Mouse (Mus musculus) testis, adult 2 months (tissue): ENCODE measurements at regions not wholly inside any gene's neighbourhood (a gene's known extent, or its start where the extent isn't known, plus 50 kb on each side); places are given as distances from the start of the nearest gene placed in this dataset.

Source experiments
- H3K27ac ChIP-seq: fragments of 200-500 bp; 2 replicates; pipeline ENCODE4 v1.5.1; 2012; ENCODE audit warnings: low read depth, low read length; ENCODE audit not compliant: control insufficient read depth, insufficient read depth
- H3K27me3 ChIP-seq: fragments of 200-500 bp; 2 replicates; pipeline ENCODE4 v1.6.1; 2012; ENCODE audit warnings: mild to moderate bottlenecking, low read length, moderate library complexity; ENCODE audit not compliant: control insufficient read depth, insufficient read depth
- H3K36me3 ChIP-seq: fragments of 200-500 bp; 2 replicates; pipeline ENCODE4 v1.6.1; 2012; ENCODE audit warnings: mild to moderate bottlenecking, low read length; ENCODE audit not compliant: control insufficient read depth, insufficient read depth
- H3K4me1 ChIP-seq: fragments of 200-500 bp; 2 replicates; pipeline ENCODE4 v1.6.1; 2012; ENCODE audit warnings: low read length; ENCODE audit not compliant: control insufficient read depth, insufficient read depth
- H3K4me3 ChIP-seq: fragments of 200-500 bp; 2 replicates; pipeline ENCODE4 v1.5.1; 2012; ENCODE audit warnings: low read depth, mild to moderate bottlenecking, low read length, moderate library complexity, mixed read lengths; ENCODE audit not compliant: control insufficient read depth
- CTCF ChIP-seq: fragments of 200-500 bp; IDR thresholded peaks from 2 replicates; pipeline ENCODE4 v1.5.1; 2012; ENCODE audit warnings: low read depth, mild to moderate bottlenecking, inconsistent platforms, low read length, moderate library complexity; ENCODE audit not compliant: control insufficient read depth, insufficient read depth, insufficient replicate concordance
- POLR2A ChIP-seq: fragments of 200-500 bp; IDR thresholded peaks from 2 replicates; pipeline ENCODE4 v1.6.1; 2012; ENCODE audit warnings: low read depth, mild to moderate bottlenecking, inconsistent platforms, low read length, moderate library complexity; ENCODE audit not compliant: control insufficient read depth

DNA sequence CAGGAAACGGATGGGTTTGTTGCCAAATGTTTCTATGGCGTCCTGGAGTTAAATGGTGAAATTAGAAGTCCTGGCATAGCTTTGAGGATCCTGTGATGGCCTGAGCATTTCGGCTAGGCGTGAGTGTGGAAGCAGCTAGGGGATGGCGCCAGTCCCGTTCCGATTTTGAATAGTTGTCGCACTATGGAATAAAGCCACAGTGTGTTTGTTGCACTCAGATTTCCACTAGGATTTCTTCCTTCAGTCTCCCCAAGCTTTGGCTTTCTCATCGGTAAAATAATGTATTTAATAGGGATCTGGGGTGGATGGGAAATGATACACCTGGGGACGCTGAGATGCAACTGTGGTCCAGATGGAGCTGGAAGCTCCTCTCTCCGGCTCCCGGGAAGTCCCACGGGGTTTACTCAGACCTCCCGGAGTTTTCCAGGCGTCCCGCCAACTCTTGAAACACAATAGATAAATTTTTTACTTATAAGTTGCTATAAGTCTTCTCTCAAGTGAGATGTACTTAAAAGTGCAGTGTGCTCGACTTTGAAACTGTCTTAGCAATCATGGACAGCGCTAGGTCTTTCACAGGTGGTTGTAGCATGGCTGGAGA, 203.7 kb downstream of the Spata18 start:
- H3K27ac ChIP-seq = no peak overlapping the region
- TF ChIP-seq POLR2A = no peak
- H3K36me3 ChIP-seq = no peaks in the 10 kb centered on the region
- no peaks in the 10 kb centered on the region for H3K27me3 ChIP-seq
- peaks cover 6% of the 10 kb centered on the region for H3K4me1 ChIP-seq
- no peak overlapping the region for H3K4me3 ChIP-seq

DNA sequence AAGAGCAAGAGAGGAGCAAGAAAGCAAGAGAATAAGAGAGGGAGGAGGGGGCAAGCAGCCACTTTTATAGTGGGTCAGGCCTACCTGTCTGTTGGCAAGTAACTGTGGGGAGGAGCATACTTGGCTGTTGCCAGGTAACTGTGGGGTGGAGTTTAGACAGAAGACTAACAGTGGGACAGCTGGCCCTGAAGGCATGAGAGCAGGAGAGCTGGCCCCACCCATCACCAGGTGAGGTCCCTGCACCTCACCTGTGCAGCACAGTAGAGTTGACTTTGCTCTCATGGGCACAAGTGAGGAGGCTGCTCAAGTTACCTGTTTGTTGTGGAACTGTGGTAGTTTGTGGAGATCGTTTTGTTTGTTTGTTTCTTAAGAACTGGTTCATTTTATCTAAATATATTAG, 208.1 kb downstream of the Spata18 start:
- Histone ChIP-seq H3K27ac (no peak overlapping the region), H3K4me3 (no peak overlapping the region), H3K36me3 (no peaks in the 10 kb centered on the region), H3K4me1 (peaks cover 5% of the 10 kb centered on the region), H3K27me3 (no peaks in the 10 kb centered on the region)
- TF ChIP-seq POLR2A = no peak
- TF ChIP-seq CTCF = no peak

DNA sequence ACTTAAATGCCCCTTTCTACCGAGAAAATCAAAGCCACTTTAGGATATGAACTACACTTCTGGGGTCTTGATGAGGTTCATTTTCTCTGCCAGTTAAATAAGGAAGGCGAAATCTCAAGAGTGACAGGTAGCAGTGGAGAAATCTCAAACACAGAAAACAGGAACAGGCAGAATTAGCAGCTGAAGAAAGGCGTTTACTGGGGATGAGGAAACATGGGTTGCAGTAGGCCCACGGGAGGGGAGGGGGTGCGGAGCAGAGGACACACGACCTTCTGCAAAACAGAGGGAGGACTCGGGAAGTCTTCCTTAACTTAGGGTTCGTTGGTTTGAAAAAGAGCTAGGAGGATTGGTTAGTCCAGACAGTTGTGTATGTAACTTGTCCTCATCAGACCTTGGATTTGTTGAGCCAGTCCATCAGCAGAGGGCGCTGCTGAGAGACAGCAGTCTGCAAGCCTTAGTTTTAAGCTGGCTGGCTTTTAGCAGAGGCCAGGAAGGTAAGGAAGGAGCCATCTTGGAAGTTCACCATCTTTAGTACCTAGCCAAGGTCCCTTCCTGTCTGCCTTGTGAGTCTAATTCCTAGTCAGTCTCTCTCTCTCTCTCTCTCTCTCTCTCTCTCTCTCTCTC, 204.0 kb downstream of the Usp46 start:
- H3K27ac ChIP-seq = no peak overlapping the region
- H3K36me3 ChIP-seq = no peaks in the 10 kb centered on the region
- H3K4me1 ChIP-seq = peaks cover 13% of the 10 kb centered on the region
- no peaks in the 10 kb centered on the region for H3K27me3 ChIP-seq
- no peak overlapping the region; the same call in 1 of the 2 replicates for H3K4me3 ChIP-seq
- TF ChIP-seq CTCF (peak; percentile 68; the same call in 1 of the 2 replicates), POLR2A (no peak)

DNA sequence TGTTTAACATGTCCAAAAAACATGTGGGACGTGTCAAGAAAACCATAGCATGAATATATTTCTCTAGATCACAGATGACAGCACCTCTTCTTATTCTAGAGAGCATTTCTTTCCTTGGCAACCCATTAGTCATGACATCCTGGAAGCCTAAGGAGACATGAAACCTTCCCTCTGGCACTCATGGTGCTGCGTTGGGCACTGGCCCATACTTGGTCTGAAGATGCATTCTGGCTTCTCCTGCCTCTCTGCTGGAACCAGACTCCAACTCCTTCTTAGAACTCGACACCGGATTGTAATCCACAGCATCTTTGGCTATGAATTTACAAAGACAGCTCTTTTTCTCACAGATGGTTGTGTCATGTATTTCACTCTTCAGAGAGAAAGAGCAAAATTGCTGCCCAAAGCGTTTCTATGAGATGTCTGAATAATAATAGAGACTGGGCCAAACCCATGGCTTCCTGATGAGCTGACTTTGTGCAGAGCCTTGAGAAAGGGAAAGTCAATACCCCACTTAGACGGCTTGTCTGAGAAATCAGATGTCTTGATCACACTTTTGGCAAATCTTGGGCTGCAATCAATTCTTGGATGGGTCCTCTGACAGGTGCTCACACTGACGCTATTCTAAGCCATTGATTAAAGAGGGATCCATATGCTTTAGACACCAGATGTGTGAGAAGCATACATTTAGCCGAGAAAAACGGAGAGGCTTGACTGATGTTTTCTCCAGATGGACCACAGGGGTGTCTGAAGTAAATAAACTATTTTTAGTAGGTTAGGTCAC, 195.4 kb downstream of the Usp46 start:
- no peaks in the 10 kb centered on the region for H3K4me1 ChIP-seq
- no peaks in the 10 kb centered on the region for H3K27me3 ChIP-seq
- H3K4me3 ChIP-seq = no peak overlapping the region
- TF ChIP-seq CTCF (no peak), POLR2A (no peak)
- no peaks in the 10 kb centered on the region for H3K36me3 ChIP-seq
- H3K27ac ChIP-seq = no peak overlapping the region

DNA sequence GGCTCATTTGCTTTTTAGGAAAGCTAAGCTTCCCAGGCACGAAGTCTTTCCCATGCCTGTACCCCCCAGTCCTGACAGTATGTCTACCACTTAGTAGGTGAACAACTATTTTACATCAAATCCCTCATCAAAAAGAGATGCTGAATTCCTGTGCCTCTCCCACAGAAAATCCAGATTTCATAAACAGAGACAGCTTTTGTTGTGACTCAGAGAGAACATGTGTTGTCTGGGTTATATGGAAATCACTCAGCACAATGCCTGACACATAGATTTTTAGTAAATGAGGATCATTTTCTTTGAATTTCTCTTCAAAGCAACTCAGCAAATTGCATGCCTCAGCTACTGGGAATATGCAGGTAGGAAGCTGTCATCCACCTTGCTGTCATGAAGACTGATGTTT, 193.5 kb downstream of the Usp46 start:
- Histone ChIP-seq H3K4me1 (no peaks in the 10 kb centered on the region), H3K4me3 (no peak overlapping the region), H3K36me3 (no peaks in the 10 kb centered on the region), H3K27me3 (no peaks in the 10 kb centered on the region), H3K27ac (no peak overlapping the region)
- TF ChIP-seq CTCF = no peak
- TF ChIP-seq POLR2A = no peak

DNA sequence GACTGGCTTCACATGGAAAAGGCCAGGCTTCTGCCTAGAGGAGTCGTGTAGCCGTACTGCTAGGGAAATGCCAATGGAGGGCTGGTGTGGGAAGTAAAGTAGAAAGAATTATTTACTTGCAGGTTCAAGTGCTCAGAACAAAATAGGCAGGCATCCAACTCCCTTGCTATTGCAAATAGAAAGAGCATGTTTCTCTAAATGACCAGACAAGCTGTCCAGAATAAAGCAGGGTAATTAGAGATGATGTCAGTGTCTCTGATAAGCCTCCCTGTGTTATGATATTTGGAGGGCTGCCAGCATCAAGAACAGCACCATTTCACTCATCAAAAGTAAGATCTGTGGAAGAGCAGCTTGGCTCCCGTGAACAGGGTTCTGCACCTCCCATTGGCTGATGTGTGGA, 192.4 kb downstream of the Usp46 start:
- H3K27me3 ChIP-seq = no peaks in the 10 kb centered on the region
- H3K27ac ChIP-seq = no peak overlapping the region
- H3K4me3 ChIP-seq = no peak overlapping the region
- H3K4me1 ChIP-seq = no peaks in the 10 kb centered on the region
- TF ChIP-seq POLR2A (no peak), CTCF (no peak)
- H3K36me3 ChIP-seq = no peaks in the 10 kb centered on the region

DNA sequence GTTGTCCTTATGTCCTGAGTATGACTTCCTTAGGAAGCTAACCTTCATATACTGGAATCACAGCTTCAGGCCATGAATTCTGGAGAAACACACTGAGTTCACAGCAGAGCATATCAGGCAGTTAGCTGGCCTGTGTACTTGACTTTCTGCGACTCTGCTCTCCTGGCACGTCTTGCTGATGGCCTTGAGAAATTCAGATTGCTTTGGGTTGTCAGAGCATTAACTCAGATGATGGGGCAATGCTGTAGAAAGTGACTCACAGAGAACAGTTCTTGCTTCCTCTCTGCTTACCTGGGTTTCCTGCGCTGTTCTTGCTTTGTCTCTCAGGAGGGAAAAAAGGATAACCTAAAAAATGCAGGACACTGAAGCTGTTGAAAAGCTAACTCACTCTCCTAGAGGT, 187.3 kb downstream of the Usp46 start:
- Histone ChIP-seq H3K36me3 (no peaks in the 10 kb centered on the region), H3K4me1 (peaks cover 2% of the 10 kb centered on the region; the same call in 1 of the 2 replicates), H3K4me3 (no peak overlapping the region), H3K27ac (no peak overlapping the region), H3K27me3 (no peaks in the 10 kb centered on the region)
- TF ChIP-seq POLR2A (no peak), CTCF (no peak)

DNA sequence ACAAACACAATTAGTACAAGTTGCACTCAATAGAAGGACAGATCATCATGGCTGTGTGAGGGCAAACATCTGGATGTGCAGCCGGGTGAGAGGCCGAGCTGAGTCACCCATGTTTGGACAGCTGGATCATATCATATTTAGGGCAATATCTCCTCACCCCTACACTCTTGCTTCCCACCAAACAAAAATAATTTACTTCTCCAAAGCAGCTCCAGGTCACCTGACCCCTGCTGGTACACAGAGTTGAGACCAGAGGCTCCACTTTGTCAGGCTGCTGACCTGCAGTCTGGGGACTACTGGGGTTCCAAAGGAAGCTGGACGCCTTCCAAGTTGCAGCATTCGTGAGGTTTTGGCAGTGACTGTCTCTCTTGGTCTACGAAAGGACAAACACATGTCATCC, 186.3 kb downstream of the Usp46 start:
- H3K4me1 ChIP-seq = peaks cover 2% of the 10 kb centered on the region; the same call in 1 of the 2 replicates
- H3K36me3 ChIP-seq = no peaks in the 10 kb centered on the region
- no peaks in the 10 kb centered on the region for H3K27me3 ChIP-seq
- no peak for TF ChIP-seq CTCF
- TF ChIP-seq POLR2A = no peak
- H3K27ac ChIP-seq = no peak overlapping the region
- H3K4me3 ChIP-seq = no peak overlapping the region
